Mouse (Mus musculus) stomach, embryonic 15.5 days (tissue): ENCODE measurements around the gene Fam207a. TPM values are rescaled to one million over a fixed set of nuclear protein-coding genes. Genes with fewer than 3 reads are reported as not detected.

Source experiments
- ATAC-seq: fragments of 200-750 bp; cut with Nextera tagmentation; 2 replicates; pipeline ENCODE4 v1.8.0; 2017; ENCODE audit warnings: low read depth, moderate number of reproducible peaks, moderate TSS enrichment; ENCODE audit not compliant: insufficient read depth, low FRiP score
- H3K27ac ChIP-seq: fragments of 300-500 bp; sonication (generic); 2 replicates; pipeline ENCODE4 v1.5.1; 2015; ENCODE audit warnings: mild to moderate bottlenecking, inconsistent platforms
- H3K27me3 ChIP-seq: fragments of 300-500 bp; sonication (generic); replicated peaks from 2 replicates; pipeline ENCODE4 v1.6.1; 2015; ENCODE audit warnings: inconsistent platforms
- H3K36me3 ChIP-seq: fragments of 300-500 bp; sonication (generic); 2 replicates; pipeline ENCODE4 v1.6.1; 2015; ENCODE audit warnings: inconsistent platforms
- H3K4me1 ChIP-seq: fragments of 300-500 bp; sonication (generic); 2 replicates; pipeline ENCODE4 v1.6.1; 2015; ENCODE audit warnings: inconsistent platforms
- H3K4me2 ChIP-seq: fragments of 300-500 bp; sonication (generic); 2 replicates; pipeline ENCODE4 v1.6.1; 2015; ENCODE audit warnings: mild to moderate bottlenecking, inconsistent platforms
- H3K4me3 ChIP-seq: fragments of 300-500 bp; sonication (generic); replicated peaks from 2 replicates; pipeline ENCODE4 v1.5.1; 2015; ENCODE audit warnings: inconsistent platforms
- H3K9ac ChIP-seq: fragments of 300-500 bp; sonication (generic); 2 replicates; pipeline ENCODE4 v1.6.1; 2015; ENCODE audit warnings: inconsistent platforms
- H3K9me3 ChIP-seq: fragments of 300-500 bp; sonication (generic); 2 replicates; pipeline ENCODE4 v1.6.1; 2016; ENCODE audit warnings: inconsistent platforms
- WGBS: fragments of 180-500 bp; shearing (Covaris S2); methylation state at CpG from one replicate; pipeline ENCODE4 v1.1.7; 2015; 5-methylcytosine and 5-hydroxymethylcytosine counted together
- polyA plus RNA-seq: library from polyadenylated mRNA; unstranded; fragments of >200 nt; fragmentation: Nextera tagmentation; extraction: Ambion mirVana; gene quantifications from 2 replicates; pipeline ENCODE4 v1.2.1, GENCODE M21; 2015

Gene Fam207a
- polyA plus RNA-seq, 1 experiment from 2014 or later, result 36.1 TPM

DNA sequence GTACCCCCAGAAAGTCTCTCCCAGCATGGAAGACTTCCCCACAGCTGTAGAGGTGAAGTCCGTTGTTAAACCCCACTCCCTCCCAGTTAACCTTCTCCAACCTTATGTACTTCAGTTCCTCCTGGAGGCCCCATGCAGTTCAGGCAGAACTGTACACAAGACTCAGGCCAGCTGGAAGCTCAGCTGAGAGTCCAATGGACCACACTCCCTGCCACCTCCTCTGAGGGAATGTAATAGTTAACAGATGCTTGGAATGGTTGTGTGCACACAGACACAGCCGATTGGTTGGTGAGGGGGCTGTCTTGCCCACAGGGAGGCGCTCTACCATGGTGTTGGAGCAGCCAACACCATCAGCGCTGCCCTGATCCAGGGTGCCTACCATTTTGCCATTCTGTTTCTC lies 73.3 kb downstream of the Fam207a start:
- no peak overlapping the region for H3K4me2 ChIP-seq

DNA sequence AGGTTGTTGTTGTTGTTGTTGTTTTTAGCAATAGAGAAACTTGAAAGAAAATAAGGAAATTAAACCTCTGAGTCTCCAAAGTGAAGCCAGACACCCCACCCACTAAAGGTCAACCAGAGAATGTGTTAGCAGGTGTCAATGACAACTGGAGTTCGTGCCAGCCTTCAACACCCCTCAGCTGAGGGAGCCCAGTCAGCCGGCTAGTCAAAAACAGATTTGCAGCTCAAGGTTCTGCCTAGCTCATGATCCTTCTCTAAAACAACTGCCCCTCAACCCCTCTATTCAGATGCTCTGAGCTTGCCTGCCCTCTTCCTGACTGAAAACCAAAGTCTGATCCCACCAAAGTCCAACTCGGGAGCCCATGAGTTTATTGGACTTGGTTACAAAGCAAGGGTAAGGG lies 73.8 kb downstream of the Fam207a start:
- H3K4me3 ChIP-seq, result no peak overlapping the region
- no peak overlapping the region for H3K4me2 ChIP-seq
- no peaks in the 10 kb centered on the region for H3K36me3 ChIP-seq
- H3K4me1 ChIP-seq, result peaks cover 11% of the 10 kb centered on the region
- 64% methylated on average over 3 of the region's 3 CpGs for WGBS
- no peaks in the 10 kb centered on the region for H3K9me3 ChIP-seq
- H3K9ac ChIP-seq, result no peak overlapping the region
- no peak overlapping the region for H3K27ac ChIP-seq
- H3K27me3 ChIP-seq, result no peaks in the 10 kb centered on the region
- no peak for ATAC-seq

More for the DNA sequence above, 73.3 kb downstream of the Fam207a start:
- Histone ChIP-seq H3K27me3 (no peaks in the 10 kb centered on the region), H3K4me1 (peaks cover 11% of the 10 kb centered on the region), H3K27ac (no peak overlapping the region), H3K9ac (no peak overlapping the region), H3K36me3 (no peaks in the 10 kb centered on the region), H3K4me3 (no peak overlapping the region), H3K9me3 (no peaks in the 10 kb centered on the region)
- 80% methylated on average over 4 of the region's 4 CpGs for WGBS
- ATAC-seq, result no peak

DNA sequence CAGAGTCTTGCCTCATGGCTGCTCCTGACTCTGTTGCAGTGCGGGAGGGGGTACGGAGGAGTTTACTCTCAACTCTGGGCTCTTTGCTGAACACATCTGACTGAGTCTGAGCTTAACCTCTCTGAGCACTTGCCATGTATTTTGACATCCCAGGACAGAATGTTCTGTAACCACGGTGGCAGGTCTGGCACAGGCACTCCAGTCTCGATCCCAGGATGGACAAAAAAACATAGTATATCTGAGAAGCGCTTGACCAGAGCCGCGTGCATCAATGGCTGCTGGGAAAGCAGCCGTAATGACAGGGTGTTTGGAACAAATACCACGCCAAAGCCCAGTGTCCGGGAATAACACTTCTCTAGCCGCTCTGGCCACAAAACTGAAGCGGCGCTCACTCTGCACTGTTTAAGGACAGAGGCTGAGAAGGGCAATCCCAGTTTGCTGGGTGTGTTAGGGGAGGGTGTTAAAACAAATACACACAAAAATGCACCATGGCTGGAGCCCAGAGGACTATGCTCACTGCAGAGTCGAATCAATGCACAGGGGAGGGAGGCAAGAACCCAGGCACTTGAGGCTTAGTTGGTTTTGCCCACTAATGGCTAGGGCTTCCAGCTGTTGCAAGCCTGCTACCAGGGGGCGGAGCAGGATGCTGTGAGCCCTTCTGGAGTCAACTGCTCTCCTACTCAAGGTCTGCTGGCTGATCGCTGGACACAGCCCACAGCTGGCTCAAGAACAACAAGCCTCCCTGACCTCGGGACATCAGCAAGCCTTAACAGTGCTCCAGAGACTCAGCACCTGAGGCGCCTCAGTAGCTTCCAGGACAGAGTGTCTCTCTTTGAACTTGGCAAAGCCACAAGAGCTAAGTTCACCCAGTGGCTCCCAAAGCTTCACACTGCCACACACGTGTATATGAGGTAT lies 74.5 kb downstream of the Fam207a start:
- Histone ChIP-seq H3K27me3 (no peaks in the 10 kb centered on the region), H3K4me2 (0 out of 2 replicates have a peak overlapping the region, but pooled peaks have one; percentile 14), H3K9me3 (no peaks in the 10 kb centered on the region), H3K27ac (0 out of 2 replicates have a peak overlapping the region, but pooled peaks have one; percentile 6), H3K36me3 (no peaks in the 10 kb centered on the region), H3K4me1 (peaks cover 11% of the 10 kb centered on the region), H3K9ac (no peak overlapping the region), H3K4me3 (no peak overlapping the region)
- peak; percentile 47; the same call in 1 of the 2 replicates for ATAC-seq
- WGBS, result 49% methylated on average over 19 of the region's 19 CpGs

DNA sequence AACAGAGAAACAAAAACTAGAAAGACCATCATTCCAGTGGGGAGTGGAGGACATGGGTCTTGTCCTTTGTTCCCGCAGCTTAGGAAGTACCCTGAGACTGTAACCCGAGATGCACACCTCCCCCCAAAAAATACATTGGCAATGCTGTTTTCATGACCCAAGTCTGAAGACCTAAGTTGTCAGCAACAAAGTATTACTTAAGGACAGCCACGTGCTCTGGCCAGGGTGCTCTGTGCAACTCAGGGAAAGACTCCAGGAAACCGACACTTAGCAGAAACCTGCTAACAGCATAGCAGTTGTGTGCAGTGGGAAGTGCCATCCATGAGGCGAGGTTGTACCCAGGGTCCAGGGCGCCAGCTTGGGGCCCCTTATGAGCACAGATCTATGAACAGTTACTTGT lies 75.3 kb downstream of the Fam207a start:
- ATAC-seq, result no peak
- 45% methylated on average over 6 of the region's 6 CpGs for WGBS
- Histone ChIP-seq H3K9ac (no peak overlapping the region), H3K27ac (0 out of 2 replicates have a peak overlapping the region, but pooled peaks have one; percentile 6), H3K9me3 (no peaks in the 10 kb centered on the region), H3K4me1 (peaks cover 11% of the 10 kb centered on the region), H3K4me3 (no peak overlapping the region), H3K36me3 (no peaks in the 10 kb centered on the region), H3K4me2 (no peak overlapping the region), H3K27me3 (no peaks in the 10 kb centered on the region)

DNA sequence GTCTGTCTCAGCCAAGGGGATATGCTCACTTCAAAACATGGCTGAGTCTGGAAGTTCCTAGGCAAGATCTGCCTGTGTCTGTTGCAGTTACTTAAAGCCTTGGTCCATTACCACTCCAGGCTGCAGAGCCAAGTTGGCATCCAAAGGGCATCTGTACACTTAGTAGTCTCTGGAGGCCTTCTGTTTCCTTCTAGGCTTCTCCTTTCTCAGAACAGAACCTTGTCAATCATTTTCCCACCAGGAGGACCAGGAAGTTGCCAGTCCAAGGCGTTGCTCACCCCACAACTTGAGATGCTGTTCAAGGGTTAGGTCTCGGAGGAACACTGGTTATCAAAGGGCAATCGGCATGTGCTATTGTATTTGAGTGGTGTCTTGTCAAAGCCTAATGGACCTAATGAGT lies 76.6 kb downstream of the Fam207a start:
- H3K4me1 ChIP-seq, result peaks cover 16% of the 10 kb centered on the region
- no peak overlapping the region for H3K4me3 ChIP-seq
- H3K4me2 ChIP-seq, result no peak overlapping the region
- no peak for ATAC-seq
- no peaks in the 10 kb centered on the region for H3K36me3 ChIP-seq
- no peak overlapping the region for H3K9ac ChIP-seq
- WGBS, result 83% methylated on average over 3 of the region's 3 CpGs
- no peaks in the 10 kb centered on the region for H3K27me3 ChIP-seq
- H3K27ac ChIP-seq, result no peak overlapping the region
- no peaks in the 10 kb centered on the region for H3K9me3 ChIP-seq

DNA sequence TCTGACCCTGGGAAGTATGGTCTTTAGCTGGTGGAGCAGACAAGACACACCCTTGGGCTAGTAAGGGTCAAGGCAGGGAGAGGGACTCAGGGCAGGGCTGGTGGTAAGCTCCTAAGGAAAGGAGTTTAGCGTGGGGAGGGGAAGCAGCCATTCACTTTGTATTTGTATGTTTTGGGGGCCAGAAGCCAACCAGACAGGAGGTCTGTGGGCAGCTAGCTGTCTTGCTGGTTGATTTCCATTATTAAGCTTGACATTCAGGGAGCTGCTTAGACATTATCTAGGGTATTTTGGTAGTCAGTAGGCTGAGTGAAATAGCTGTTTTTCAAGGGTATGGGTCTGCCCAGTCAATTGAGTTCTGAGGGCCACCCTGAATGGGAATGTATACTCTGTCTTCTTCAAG lies 77.6 kb downstream of the Fam207a start:
- ATAC-seq, result no peak
- H3K27me3 ChIP-seq, result no peaks in the 10 kb centered on the region
- no peak overlapping the region for H3K4me2 ChIP-seq
- peaks cover 16% of the 10 kb centered on the region for H3K4me1 ChIP-seq
- 53% methylated on average over 1 of the region's 1 CpGs for WGBS
- H3K36me3 ChIP-seq, result no peaks in the 10 kb centered on the region
- no peak overlapping the region for H3K4me3 ChIP-seq
- H3K9ac ChIP-seq, result no peak overlapping the region
- H3K27ac ChIP-seq, result no peak overlapping the region
- no peaks in the 10 kb centered on the region for H3K9me3 ChIP-seq

Other genes starting within 250 kb of the Fam207a start
- 6.3 and 7.2 TPM in 2 replicates for gene Adarb1, start 97.5 kb downstream of the Fam207a start, polyA plus RNA-seq
- gene Itgb2, start 14.5 kb upstream of the Fam207a start, polyA plus RNA-seq, result 6.0 and 6.9 TPM in 2 replicates
- 174 and 178 TPM in 2 replicates for gene Pttg1ip, start 65.9 kb upstream of the Fam207a start, polyA plus RNA-seq
- 324 and 334 TPM in 2 replicates for gene Sumo3, start 90.3 kb upstream of the Fam207a start, polyA plus RNA-seq
- 4.8 TPM in 1 of 2 replicates, not detected in the other for gene Gm49325, start 90.4 kb upstream of the Fam207a start, polyA plus RNA-seq
- 70.7 and 73.3 TPM in 2 replicates for gene Ube2g2, start 106.5 kb upstream of the Fam207a start, polyA plus RNA-seq
- 0.85 and 1.0 TPM in 2 replicates for gene Tspear, start 170.8 kb upstream of the Fam207a start, polyA plus RNA-seq
- gene Gm19402, start 175.0 kb upstream of the Fam207a start, polyA plus RNA-seq, result not detected in 2 replicates
- gene Gm9508, start 181.4 kb upstream of the Fam207a start, polyA plus RNA-seq, result not detected in 2 replicates
- not detected in 2 replicates for gene Gm10272, start 190.8 kb upstream of the Fam207a start, polyA plus RNA-seq
- 0.35 TPM in 1 of 2 replicates, not detected in the other for gene Gm10024, start 195.7 kb upstream of the Fam207a start, polyA plus RNA-seq
- gene Gm10142, start 200.0 kb upstream of the Fam207a start, polyA plus RNA-seq, result not detected in 2 replicates
- gene Krtap12-1, start 204.8 kb upstream of the Fam207a start, polyA plus RNA-seq, result not detected in 2 replicates
- gene Gm10100, start 210.7 kb upstream of the Fam207a start, polyA plus RNA-seq, result not detected in 2 replicates
- gene Gm18596, start 226.9 kb upstream of the Fam207a start, polyA plus RNA-seq, result not detected in 2 replicates
- not detected in 2 replicates for gene Gm9736, start 235.6 kb upstream of the Fam207a start, polyA plus RNA-seq
- gene Gm3233, start 243.9 kb upstream of the Fam207a start, polyA plus RNA-seq, result not detected in 2 replicates